Mouse (Mus musculus) heart, postnatal 0 days (tissue): Measurements from ENCODE around the gene Mfap2.

Source experiments
- CTCF ChIP-seq: IDR thresholded peaks from 2 replicates; pipeline ENCODE4 v1.5.1; 2016; ENCODE audit warnings: antibody characterized with exemption, control low read depth, low read depth
- EP300 ChIP-seq: IDR thresholded peaks from 2 replicates; pipeline ENCODE4 v1.6.1; 2016; ENCODE audit warnings: antibody characterized with exemption, low read depth

DNA sequence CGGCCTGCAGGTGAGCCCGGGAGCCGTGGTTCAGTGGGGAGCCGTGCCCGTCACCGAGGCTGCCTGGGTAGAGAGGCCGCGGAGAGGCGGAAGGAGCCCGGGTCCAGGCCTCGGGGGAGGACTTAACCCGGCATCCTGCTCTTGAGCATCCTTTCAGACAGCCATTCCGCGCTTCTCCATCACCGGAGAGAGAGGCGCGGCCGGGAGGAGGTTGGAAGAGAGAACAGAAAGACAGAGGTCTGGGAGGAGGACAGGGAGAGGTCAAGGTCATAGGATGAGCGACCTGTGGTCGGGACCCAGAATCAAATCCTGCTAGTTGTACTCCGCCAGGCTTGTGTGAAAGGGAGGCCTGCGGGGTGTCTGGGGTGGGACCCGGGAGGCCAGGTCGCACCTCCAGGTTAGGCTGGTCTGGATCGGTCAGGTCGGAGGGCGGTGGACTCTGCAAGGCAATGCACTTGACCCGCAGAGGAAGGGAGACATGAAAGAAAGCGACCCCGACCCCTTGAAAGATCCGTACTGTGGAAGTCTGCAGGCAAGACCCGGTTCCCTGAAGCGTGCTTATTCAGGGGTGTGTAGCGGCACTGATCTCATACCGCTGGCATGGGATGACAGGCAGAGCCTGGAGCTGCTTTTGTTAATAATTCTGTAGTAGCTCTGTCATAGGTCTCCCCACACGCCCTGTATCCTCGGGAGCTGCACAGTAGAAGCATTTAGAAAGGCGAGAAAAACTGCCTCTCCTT lies 48.6 kb upstream of the Mfap2 start:
- TF ChIP-seq CTCF: no peak
- TF ChIP-seq EP300: peak; percentile 14; the same call in 1 of the 2 replicates
